Mouse (Mus musculus): ENCODE data around the gene Cdk12.

GRCm38 (mm10) chr11:98318421-98319116 lies 115.7 kb downstream of the Cdk12 start:
- TF ChIP-seq CTCF (IDR thresholded peaks at IDR 0.05) (no peak), EP300 (IDR thresholded peaks at IDR 0.05) (no peak)

Measured in lung, postnatal 0 days (tissue).